Mouse (Mus musculus): Measurements from ENCODE around the gene Zbtb4.

GRCm38 (mm10) chr11:69815155-69815554, 49.4 kb downstream of the Zbtb4 start, which contains the start of gene Gm39566:
- 0 out of 2 replicates have a peak, but pooled peaks have one; percentile 15 for TF ChIP-seq CTCF (conservative IDR thresholded peaks at IDR 0.05; ENCODE audit: low read length)
- TF ChIP-seq NANOG (IDR thresholded peaks at IDR 0.05; ENCODE audit: borderline replicate concordance, low read length) = no peak; the same call in 1 of the 2 replicates
- no peak for TF ChIP-seq POU5F1 (IDR thresholded peaks at IDR 0.05; ENCODE audit: borderline replicate concordance, low read length)
